23 mouse cellular contexts compared by ENCODE assay signal in the genomic region with DNA sequence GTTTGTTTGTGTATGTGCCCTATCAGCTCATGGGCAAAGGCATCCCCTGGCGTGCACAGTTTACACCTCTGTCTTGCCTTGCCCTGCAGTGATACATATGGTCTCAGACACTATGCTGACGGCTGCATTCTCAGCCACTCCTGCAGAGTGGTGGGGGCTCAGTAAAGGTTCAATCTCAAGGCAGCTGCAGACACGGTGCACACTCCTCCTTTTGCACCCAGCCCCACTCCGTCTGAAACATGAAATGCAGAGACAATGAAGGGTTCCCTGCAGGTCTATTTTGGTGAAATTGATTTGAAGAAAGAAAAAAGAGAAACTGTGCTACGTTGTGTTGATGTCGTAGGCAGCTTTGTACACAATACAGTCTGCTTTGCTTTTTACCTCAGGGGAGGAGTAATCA.
"Had no signal": no experiment of that assay in that cellular context is flagged by ENCODE, and none has a peak within 500 bp of the region (broad histone marks: within the 10 kb centered on the region; RNA-seq: fewer than 3 reads in every experiment).

No protein-coding gene starts in this region.

- H3K27me3 ChIP-seq: heart, embryonic 12.5 days; limb, embryonic 15.5 days; liver, embryonic 12.5 days had no signal

- H3K9ac ChIP-seq: heart, embryonic 12.5 days; hindbrain, embryonic 14.5 days; kidney, embryonic 15.5 days; limb, embryonic 13.5 days; limb, embryonic 15.5 days; liver, embryonic 12.5 days; liver, embryonic 14.5 days had no signal

- H3K9me3 ChIP-seq: heart, embryonic 10.5 days; heart, embryonic 12.5 days; kidney, embryonic 15.5 days; limb, embryonic 13.5 days; limb, embryonic 15.5 days; liver, embryonic 12.5 days had no signal

- H3K4me3 ChIP-seq: heart, adult 2 months; heart, embryonic 10.5 days; heart, embryonic 12.5 days; kidney, embryonic 15.5 days; layer of hippocampus, adult 2 months; limb, embryonic 13.5 days; limb, embryonic 15.5 days; liver, embryonic 12.5 days had no signal

- H3K36me3 ChIP-seq: heart, embryonic 10.5 days; heart, embryonic 12.5 days; kidney, embryonic 15.5 days; limb, embryonic 15.5 days; liver, embryonic 12.5 days had no signal

- ATAC-seq: hindbrain, postnatal 0 days; intestine, embryonic 16.5 days; liver, embryonic 12.5 days had no signal

- DNase-seq: gastrocnemius, postnatal 14 days; gastrocnemius, postnatal 36 days; heart, adult 2 months; heart, postnatal 14 days; heart, postnatal 36 days; kidney, adult 11 months; kidney, adult 2 months; kidney, adult 9 months; kidney, postnatal 10 days; kidney, postnatal 25 days; kidney, postnatal 4 days; left cerebral cortex, postnatal 4 days had no signal

- H3K4me2 ChIP-seq: heart, embryonic 12.5 days; hindbrain, embryonic 14.5 days; kidney, embryonic 15.5 days; limb, embryonic 13.5 days; limb, embryonic 15.5 days; liver, embryonic 12.5 days had no signal

- H3K4me1 ChIP-seq: liver, embryonic 12.5 days had no signal

- H3K27ac ChIP-seq: heart, adult 2 months; heart, embryonic 10.5 days; hindbrain, embryonic 14.5 days; hindbrain, postnatal 0 days; kidney, embryonic 15.5 days; layer of hippocampus, adult 2 months; limb, embryonic 13.5 days; limb, embryonic 15.5 days; liver, embryonic 12.5 days; liver, embryonic 14.5 days had no signal
